Mouse (Mus musculus) ovary, adult 2 months (tissue): ENCODE results near the gene Atp1a3. TPM values are rescaled to one million over a fixed set of nuclear protein-coding genes. Genes with fewer than 3 reads are reported as not detected.

Experiments used
- polyA plus RNA-seq: library from polyadenylated mRNA; depleted of rRNA; stranded (reverse); fragments of >200 nt; gene quantifications from 2 replicates; pipeline ENCODE4 v1.2.3, GENCODE M21; 2012; rRNA removed

The Atp1a3 gene
- 18.6 and 25.7 TPM in 2 replicates for polyA plus RNA-seq

GRCm38 (mm10) chr7:25005421-25006065, at the start of gene Atp1a3:
Gene Atp1a3, minus strand, starts transcription at chr7:25005958.

GRCm38 (mm10) chr7:24971972-24972893, 33.5 kb downstream of the Atp1a3 start, which contains the start of gene Rabac1:
Gene Rabac1, minus strand, starts transcription at chr7:24972754.

GRCm38 (mm10) chr7:24944257-24944950, 61.4 kb downstream of the Atp1a3 start, which contains the start of gene Gm4881:
Gene Gm4881, minus strand, starts transcription at chr7:24944494.

Other genes with a start within 250 kb of the Atp1a3 start
- 3.6 and 5.0 TPM in 2 replicates for gene Cd177, start 245.6 kb downstream of the Atp1a3 start, polyA plus RNA-seq
- 0.25 and 0.35 TPM in 2 replicates for gene Ceacam10, start 228.8 kb downstream of the Atp1a3 start, polyA plus RNA-seq
- gene Gm9844, start 143.7 kb downstream of the Atp1a3 start, polyA plus RNA-seq, result 0.84 and 1.3 TPM in 2 replicates
- gene Lypd4, start 136.0 kb downstream of the Atp1a3 start, polyA plus RNA-seq, result not detected in 2 replicates
- gene Dmrtc2, start 135.9 kb downstream of the Atp1a3 start, polyA plus RNA-seq, result not detected in 2 replicates
- gene Rps19, start 121.6 kb downstream of the Atp1a3 start, polyA plus RNA-seq, result 750 and 831 TPM in 2 replicates
- 1.5 and 2.0 TPM in 2 replicates for gene Cd79a, start 108.6 kb downstream of the Atp1a3 start, polyA plus RNA-seq
- gene Arhgef1, start 103.0 kb downstream of the Atp1a3 start, polyA plus RNA-seq, result 299 and 332 TPM in 2 replicates
- not detected in 2 replicates for gene Gm4881, start 61.5 kb downstream of the Atp1a3 start, polyA plus RNA-seq
- gene Rabac1, start 33.2 kb downstream of the Atp1a3 start, polyA plus RNA-seq, result 770 and 891 TPM in 2 replicates
- 94.3 and 103 TPM in 2 replicates for gene Grik5, start 66.4 kb upstream of the Atp1a3 start, polyA plus RNA-seq
- gene Zfp574, start 66.6 kb upstream of the Atp1a3 start, polyA plus RNA-seq, result 72.5 and 73.2 TPM in 2 replicates
- 4.0 and 5.4 TPM in 2 replicates for gene Pou2f2, start 173.8 kb upstream of the Atp1a3 start, polyA plus RNA-seq
- 34.0 and 36.0 TPM in 2 replicates for gene Dedd2, start 214.7 kb upstream of the Atp1a3 start, polyA plus RNA-seq
- 21.8 and 23.1 TPM in 2 replicates for gene Zfp526, start 215.5 kb upstream of the Atp1a3 start, polyA plus RNA-seq
- gene Gsk3a, start 231.9 kb upstream of the Atp1a3 start, polyA plus RNA-seq, result 129 and 159 TPM in 2 replicates
- 60.5 and 69.1 TPM in 2 replicates for gene Erf, start 244.8 kb upstream of the Atp1a3 start, polyA plus RNA-seq